Mouse (Mus musculus) lung, postnatal 0 days (tissue): ENCODE measurements at regions not wholly inside any gene's neighbourhood (a gene's known extent, or its start where the extent isn't known, plus 50 kb on each side); places are given as distances from the start of the nearest gene placed in this dataset.

Experiments used
- CTCF ChIP-seq: IDR thresholded peaks from 2 replicates; pipeline ENCODE4 v1.5.1; 2016; ENCODE audit warnings: antibody characterized with exemption, mild to moderate bottlenecking
- EP300 ChIP-seq: IDR thresholded peaks from 2 replicates; pipeline ENCODE4 v1.6.1; 2016; ENCODE audit warnings: antibody characterized with exemption, mild to moderate bottlenecking, control low read depth

DNA sequence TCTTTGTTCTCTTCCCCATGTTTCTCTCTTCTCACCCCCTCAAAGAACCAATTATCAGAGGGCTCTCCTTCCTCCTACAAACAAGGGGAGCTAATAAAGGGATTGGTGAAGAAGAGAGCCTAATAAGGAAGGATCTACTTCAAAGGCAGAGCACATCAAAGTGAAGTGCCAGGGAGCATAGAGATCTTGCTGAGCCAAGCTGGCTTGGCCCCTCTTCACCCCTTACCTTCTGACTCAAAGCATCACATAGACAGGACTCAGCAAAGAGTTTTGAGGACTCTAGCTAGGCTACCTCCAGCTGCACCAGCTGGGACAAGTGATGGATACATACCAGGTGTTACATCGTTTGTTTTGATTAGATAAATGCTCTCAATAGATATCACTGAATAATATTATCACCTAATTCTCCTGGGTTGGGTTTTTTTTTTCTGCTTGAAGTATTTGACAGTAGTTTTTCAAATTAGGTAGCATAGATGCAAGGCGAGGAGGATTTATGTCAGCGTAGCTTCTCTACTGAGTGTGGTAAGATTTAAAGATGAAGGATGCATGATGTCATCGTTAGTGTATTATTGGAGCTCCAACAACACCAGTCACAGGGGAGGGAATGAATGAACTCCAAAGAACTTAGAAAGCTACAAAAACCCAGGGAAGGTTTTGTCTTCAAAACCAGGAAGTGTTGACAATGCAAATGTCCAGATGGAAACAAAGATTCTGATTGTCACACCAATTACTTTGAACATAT is 69.1 kb upstream of the Prr30 start:
- no peak for TF ChIP-seq CTCF
- TF ChIP-seq EP300: no peak
